Mouse (Mus musculus): ENCODE data around the gene Ankfy1. TPM values are rescaled to one million over a fixed set of nuclear protein-coding genes. Genes with fewer than 3 reads are reported as not detected.

Gene Ankfy1
- polyA plus RNA-seq, 1 experiment from 2014 or later, result 20.5 TPM

Small RNA genes lying within 50 kb of the gene (microRNA-seq; reads per million reads assigned to microRNA genes)
- gene Gm25678, result not detected

Other genes with a start within 250 kb of the Ankfy1 start
- gene Mybbp1a, start 248.7 kb upstream of the Ankfy1 start, polyA plus RNA-seq (2015; fragmentation: Nextera tagmentation; extraction: Ambion mirVana), result 69.6 and 80.7 TPM in 2 replicates
- 9.1 and 10.8 TPM in 2 replicates for gene Spns2, start 200.1 kb upstream of the Ankfy1 start, polyA plus RNA-seq (2015; fragmentation: Nextera tagmentation; extraction: Ambion mirVana)
- gene Spns3, start 139.5 kb upstream of the Ankfy1 start, polyA plus RNA-seq (2015; fragmentation: Nextera tagmentation; extraction: Ambion mirVana), result 0.04 TPM in 1 of 2 replicates, not detected in the other
- gene Ube2g1, start 82.7 kb upstream of the Ankfy1 start, polyA plus RNA-seq (2015; fragmentation: Nextera tagmentation; extraction: Ambion mirVana), result 108 and 121 TPM in 2 replicates
- 6.5 and 7.4 TPM in 2 replicates for gene Cyb5d2, start 106.1 kb downstream of the Ankfy1 start, polyA plus RNA-seq (2015; fragmentation: Nextera tagmentation; extraction: Ambion mirVana)
- gene Zzef1, start 106.2 kb downstream of the Ankfy1 start, polyA plus RNA-seq (2015; fragmentation: Nextera tagmentation; extraction: Ambion mirVana), result 12.5 and 12.9 TPM in 2 replicates